Comparison of ENCODE assay signal across 16 mouse cellular contexts in genomic region chr2:150999021-150999420, GRCm38 (mm10). TPM values are rescaled to one million over a fixed set of nuclear protein-coding genes. Genes with fewer than 3 reads are reported as not detected.
DNase-seq lines count a peak whose midpoint lies in the region; ATAC-seq and TF ChIP-seq lines count a peak whose summit lies in the region.
"Had no signal": no experiment of that assay in that cellular context is flagged by ENCODE, and none has a peak within 500 bp of the region (broad histone marks: within the 10 kb centered on the region; RNA-seq: fewer than 3 reads in every experiment).

No protein-coding gene starts in this region.

- no peak overlapping the region for H3K4me3 ChIP-seq in kidney, postnatal 0 days (replicated peaks; ENCODE audit: low read depth, low read length)
- H3K4me3 ChIP-seq: erythroblast, embryonic 14.5 days; gastrocnemius, adult 2 months; hindbrain, embryonic 15.5 days; lung, embryonic 15.5 days; neural tube, embryonic 13.5 days; stomach, embryonic 15.5 days had no signal

- no peaks in the 10 kb centered on the region for H3K27me3 ChIP-seq in kidney, postnatal 0 days (ENCODE audit: insufficient read depth, low read length)
- H3K27me3 ChIP-seq: hindbrain, embryonic 15.5 days; lung, embryonic 15.5 days; neural tube, embryonic 13.5 days; stomach, embryonic 15.5 days had no signal

- H3K9ac ChIP-seq in kidney, postnatal 0 days (ENCODE audit: low read depth, low read length) = no peak overlapping the region
- H3K9ac ChIP-seq: hindbrain, embryonic 15.5 days; lung, embryonic 15.5 days; neural tube, embryonic 13.5 days; stomach, embryonic 15.5 days had no signal

- DNase-seq in kidney, postnatal 0 days (ENCODE audit: low spot score) = peak; percentile 60
- no peak for DNase-seq in kidney, postnatal 10 days
- DNase-seq in embryo, embryonic 10 days (ENCODE audit: low spot score) = peak; percentile 71
- peak; percentile 27 for DNase-seq in forelimb bud, embryonic 11.5 days (ENCODE audit: low read depth, low spot score)
- DNase-seq in retina, embryonic 14.5 days (ENCODE audit: low spot score) = peak; percentile 41
- DNase-seq in right cerebral cortex, postnatal 10 days (ENCODE audit: low spot score in 2 of 2) = no peak
- no peak for DNase-seq in left cerebral cortex, adult 18-20 months (ENCODE audit: low spot score in 2 of 2)
- DNase-seq: cerebellum, postnatal 10 days; gastrocnemius, adult 2 months; right cerebral cortex, postnatal 25 days had no signal

- no peaks in the 10 kb centered on the region for H3K9me3 ChIP-seq in kidney, postnatal 0 days (replicated peaks; ENCODE audit: low read length)
- H3K9me3 ChIP-seq: G1E; hindbrain, embryonic 15.5 days; lung, embryonic 15.5 days; neural tube, embryonic 13.5 days; stomach, embryonic 15.5 days had no signal

- H3K4me1 ChIP-seq in kidney, postnatal 0 days (replicated peaks; ENCODE audit: insufficient read depth, low read length) = peaks cover 5% of the 10 kb centered on the region; the same call in 1 of the 2 replicates
- H3K4me1 ChIP-seq: lung, embryonic 15.5 days; stomach, embryonic 15.5 days had no signal

- H3K27ac ChIP-seq in kidney, postnatal 0 days = no peak overlapping the region
- H3K27ac ChIP-seq: gastrocnemius, adult 2 months; hindbrain, embryonic 15.5 days; lung, embryonic 15.5 days; neural tube, embryonic 13.5 days; stomach, embryonic 15.5 days had no signal

- no peak for TF ChIP-seq CTCF in kidney, postnatal 0 days (IDR thresholded peaks at IDR 0.05; ENCODE audit: low read depth)

- no peaks in the 10 kb centered on the region for H3K36me3 ChIP-seq in kidney, postnatal 0 days (ENCODE audit: insufficient read depth, low read length)
- H3K36me3 ChIP-seq: hindbrain, embryonic 15.5 days; lung, embryonic 15.5 days; neural tube, embryonic 13.5 days; stomach, embryonic 15.5 days had no signal

- peak; percentile 44; the same call in 1 of the 2 replicates for ATAC-seq in kidney, postnatal 0 days (replicated peaks; ENCODE audit: low FRiP score, low read depth)

- WGBS in kidney, postnatal 0 days = 21% methylated on average over 3 of the region's 3 CpGs

- no peak overlapping the region for H3K4me2 ChIP-seq in kidney, postnatal 0 days (ENCODE audit: low read length)
- H3K4me2 ChIP-seq: hindbrain, embryonic 15.5 days; lung, embryonic 15.5 days; neural tube, embryonic 13.5 days; stomach, embryonic 15.5 days had no signal

RNA-seq across cellular contexts. Expression of gene Ninl, which starts 40.2 kb away (rescaled TPM):
- polyA plus RNA-seq in kidney, postnatal 0 days (2015; fragmentation: Nextera tagmentation; extraction: Ambion mirVana) = 6.5 and 6.7 TPM in 2 replicates
- 1 to 10 TPM; 5.5 to 5.8 TPM for total RNA-seq in left cerebral cortex, adult 18-20 months (2021)

RNA-seq across cellular contexts. Expression of gene Nanp, which starts 40.2 kb away (rescaled TPM):
- polyA plus RNA-seq in kidney, postnatal 0 days (2015; fragmentation: Nextera tagmentation; extraction: Ambion mirVana) = 46.3 and 48.1 TPM in 2 replicates
- total RNA-seq in left cerebral cortex, adult 18-20 months (2021) = 10 to 100 TPM; 21.7 to 24.8 TPM

Comparison
In these comparisons a context has a peak if more than half of its experiments do, and no peak if none do; other contexts are left out.
1. DNase-seq: peak in kidney, postnatal 0 days (single experiment), embryo, embryonic 10 days (single experiment), forelimb bud, embryonic 11.5 days (single experiment) and retina, embryonic 14.5 days (single experiment); none in kidney, postnatal 10 days (single experiment), right cerebral cortex, postnatal 10 days (0 of 2) and left cerebral cortex, adult 18-20 months (0 of 2).